11 mouse cellular contexts compared by ENCODE assay signal in the genomic region with DNA sequence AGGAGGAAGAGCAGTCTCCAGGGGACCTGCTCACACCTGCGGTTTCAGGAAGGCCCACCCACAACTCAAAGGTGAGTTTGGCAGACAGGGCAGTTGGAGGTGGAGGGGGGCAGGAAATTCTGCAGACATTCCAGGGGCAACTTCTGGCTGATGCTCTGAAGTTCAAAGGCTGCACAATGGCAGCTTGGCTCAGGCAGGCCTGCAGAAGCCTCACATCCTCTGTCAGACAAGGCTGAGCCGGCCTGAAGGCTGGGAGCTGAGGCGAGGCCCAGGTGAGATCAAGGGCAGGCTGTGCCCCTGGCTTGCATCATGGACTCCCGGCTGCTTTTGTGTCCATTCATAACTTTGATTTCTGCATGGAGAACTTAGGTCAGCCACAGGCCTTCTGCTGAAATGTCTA. TPM values are rescaled to one million over a fixed set of nuclear protein-coding genes. Genes with fewer than 3 reads are reported as not detected.
DNase-seq lines count a peak whose midpoint lies in the region; ATAC-seq and TF ChIP-seq lines count a peak whose summit lies in the region.
"Had no signal": no experiment of that assay in that cellular context is flagged by ENCODE, and none has a peak within 500 bp of the region (broad histone marks: within the 10 kb centered on the region; RNA-seq: fewer than 3 reads in every experiment).

No protein-coding gene starts in this region.

- H3K36me3 ChIP-seq in lung, embryonic 14.5 days (ENCODE audit: insufficient read depth) = no peaks in the 10 kb centered on the region
- H3K36me3 ChIP-seq in forebrain, embryonic 12.5 days (replicated peaks) = peaks cover 14% of the 10 kb centered on the region; the same call in 1 of the 2 replicates
- H3K36me3 ChIP-seq in limb, embryonic 10.5 days = peaks cover 17% of the 10 kb centered on the region
- 0 out of 2 replicates have a peak, but pooled peaks cover 5% of the 10 kb centered on the region for H3K36me3 ChIP-seq in neural tube, embryonic 15.5 days

- H3K27ac ChIP-seq in lung, embryonic 14.5 days (ENCODE audit: low read depth) = peak overlapping the region; percentile 79
- H3K27ac ChIP-seq in forebrain, embryonic 12.5 days = peak overlapping the region; percentile 50
- peak overlapping the region; percentile 83 for H3K27ac ChIP-seq in limb, embryonic 10.5 days
- peak overlapping the region; percentile 60 for H3K27ac ChIP-seq in neural tube, embryonic 15.5 days (replicated peaks)
- H3K27ac ChIP-seq: kidney, postnatal 0 days had no signal

- WGBS in lung, embryonic 14.5 days = 34% methylated on average over 4 of the region's 4 CpGs
- 66% methylated on average over 4 of the region's 4 CpGs for WGBS in forebrain, embryonic 12.5 days
- WGBS in limb, embryonic 10.5 days = 44% methylated on average over 4 of the region's 4 CpGs
- WGBS in neural tube, embryonic 15.5 days = 59% methylated on average over 4 of the region's 4 CpGs

- H3K4me3 ChIP-seq in lung, embryonic 14.5 days (ENCODE audit: low read depth, low read length) = no peak overlapping the region
- H3K4me3 ChIP-seq in forebrain, embryonic 12.5 days (replicated peaks) = no peak overlapping the region
- H3K4me3 ChIP-seq in limb, embryonic 10.5 days = no peak overlapping the region
- no peak overlapping the region for H3K4me3 ChIP-seq in neural tube, embryonic 15.5 days (replicated peaks)

- H3K4me2 ChIP-seq in lung, embryonic 14.5 days = no peak overlapping the region
- H3K4me2 ChIP-seq in forebrain, embryonic 12.5 days = no peak overlapping the region
- no peak overlapping the region for H3K4me2 ChIP-seq in neural tube, embryonic 15.5 days

- TF ChIP-seq CTCF in lung, embryonic 14.5 days (IDR thresholded peaks at IDR 0.05; ENCODE audit: low read depth) = no peak

- peak; percentile 22 for DNase-seq in lung, embryonic 14.5 days
- no peak for DNase-seq in lung, postnatal 10 days
- no peak for DNase-seq in limb, embryonic 10.5 days (ENCODE audit: low spot score)
- no peak for DNase-seq in urinary bladder, postnatal 25 days (ENCODE audit: low spot score)
- DNase-seq in spleen, postnatal 10 days (ENCODE audit: low spot score in 2 of 2) = no peak
- no peak for DNase-seq in lung, postnatal 14 days
- DNase-seq: gastrocnemius, postnatal 10 days had no signal

- peaks cover 12% of the 10 kb centered on the region for H3K4me1 ChIP-seq in lung, embryonic 14.5 days (ENCODE audit: insufficient read depth)
- peaks cover 21% of the 10 kb centered on the region for H3K4me1 ChIP-seq in forebrain, embryonic 12.5 days
- H3K4me1 ChIP-seq in limb, embryonic 10.5 days = peaks cover 41% of the 10 kb centered on the region
- H3K4me1 ChIP-seq in neural tube, embryonic 15.5 days = peaks cover 25% of the 10 kb centered on the region

- ATAC-seq in lung, embryonic 14.5 days (ENCODE audit: insufficient read depth) = no peak
- ATAC-seq in forebrain, embryonic 12.5 days (ENCODE audit: low FRiP score) = no peak
- peak; percentile 48; the same call in 1 of the 2 replicates for ATAC-seq in neural tube, embryonic 15.5 days (ENCODE audit: low FRiP score)

- no peaks in the 10 kb centered on the region for H3K9me3 ChIP-seq in lung, embryonic 14.5 days (ENCODE audit: low read depth, low read length)
- H3K9me3 ChIP-seq in forebrain, embryonic 12.5 days = no peaks in the 10 kb centered on the region
- no peaks in the 10 kb centered on the region for H3K9me3 ChIP-seq in limb, embryonic 10.5 days (replicated peaks)
- no peaks in the 10 kb centered on the region for H3K9me3 ChIP-seq in neural tube, embryonic 15.5 days (replicated peaks)

- H3K27me3 ChIP-seq in lung, embryonic 14.5 days (ENCODE audit: insufficient read depth, low read length) = no peaks in the 10 kb centered on the region
- no peaks in the 10 kb centered on the region for H3K27me3 ChIP-seq in forebrain, embryonic 12.5 days
- no peaks in the 10 kb centered on the region for H3K27me3 ChIP-seq in limb, embryonic 10.5 days (ENCODE audit: low read depth, poor library complexity, severe bottlenecking)
- H3K27me3 ChIP-seq in neural tube, embryonic 15.5 days (replicated peaks) = no peaks in the 10 kb centered on the region
- H3K27me3 ChIP-seq: CH12.LX had no signal

- H3K9ac ChIP-seq in lung, embryonic 14.5 days = no peak overlapping the region; the same call in 1 of the 2 replicates
- no peak overlapping the region for H3K9ac ChIP-seq in forebrain, embryonic 12.5 days
- no peak overlapping the region for H3K9ac ChIP-seq in neural tube, embryonic 15.5 days (replicated peaks)

RNA-seq across cellular contexts. Expression of a gene that starts 41.1 kb away (rescaled TPM):
- polyA plus RNA-seq in lung, embryonic 14.5 days (2014; fragmentation: Nextera tagmentation; extraction: Ambion mirVana) = 20.7 and 24.8 TPM in 2 replicates
- 51.5 and 64.7 TPM in 2 replicates for polyA plus RNA-seq in forebrain, embryonic 12.5 days (2016; fragmentation: Nextera tagmentation; extraction: Ambion mirVana)
- 15.0 and 17.5 TPM in 2 replicates for polyA plus RNA-seq in limb, embryonic 10.5 days (2016; fragmentation: Nextera tagmentation; extraction: Ambion mirVana)
- polyA plus RNA-seq in neural tube, embryonic 15.5 days (2015; fragmentation: Nextera tagmentation; extraction: Ambion mirVana) = 49.5 and 52.2 TPM in 2 replicates
